Mouse (Mus musculus) NIH3T3 (cell line): ENCODE data around the gene Serpine2.

Experiments used
- DNase-seq: peaks from one replicate; pipeline ENCODE4 v3.0.0-alpha.2; 2012; ENCODE audit warnings: low read depth

Serpine2 gene

DNA sequence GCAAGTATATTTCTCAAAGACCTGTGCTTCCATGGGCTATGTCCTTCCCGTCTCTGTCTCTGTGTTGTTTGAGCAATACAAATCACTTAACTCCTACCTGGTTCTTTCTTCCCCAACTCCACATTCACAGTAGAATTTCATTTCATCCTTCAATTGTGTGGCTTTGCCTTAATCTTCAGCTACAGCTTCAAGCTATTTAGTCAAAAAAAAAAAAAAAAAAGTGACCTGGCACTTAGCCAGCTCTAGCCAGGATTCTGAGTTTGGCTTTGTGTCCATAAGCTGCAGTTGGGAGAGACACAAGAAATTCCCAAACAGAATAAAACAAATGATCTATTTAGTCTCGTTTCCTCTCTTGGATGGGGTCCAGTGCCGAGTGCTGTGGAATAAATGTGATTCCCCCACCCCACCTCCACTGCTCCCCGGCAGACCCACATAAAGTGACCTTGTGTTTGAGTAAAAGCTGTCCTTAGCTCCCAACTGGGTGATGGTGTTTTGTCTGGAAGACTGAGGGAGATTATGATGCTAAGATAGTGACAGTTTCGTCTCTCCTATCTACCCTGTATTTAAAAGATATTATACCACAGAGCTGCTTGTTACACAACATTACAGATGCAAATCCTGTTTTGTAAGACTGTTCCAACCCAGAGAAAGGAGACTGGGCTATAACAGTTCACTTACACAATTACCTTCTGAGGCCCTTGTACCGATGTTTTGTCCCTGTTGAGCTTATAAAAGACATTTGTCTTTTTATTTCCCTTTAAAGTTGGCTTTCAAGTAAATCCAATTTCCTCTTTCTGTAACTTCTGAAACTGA, at the start of gene Serpine2:
TSS of gene Serpine2 (minus strand) at position 51 of the 813 bp plus-strand sequence.
- DNase-seq = no peak

- DNase-seq = peak; percentile 68
Measured at GRCm38 (mm10) chr1:79907811-79908210, 46.8 kb upstream of the Serpine2 start.

- DNase-seq = no peak
Measured at GRCm38 (mm10) chr1:79905241-79905640, 44.3 kb upstream of the Serpine2 start.

DNA sequence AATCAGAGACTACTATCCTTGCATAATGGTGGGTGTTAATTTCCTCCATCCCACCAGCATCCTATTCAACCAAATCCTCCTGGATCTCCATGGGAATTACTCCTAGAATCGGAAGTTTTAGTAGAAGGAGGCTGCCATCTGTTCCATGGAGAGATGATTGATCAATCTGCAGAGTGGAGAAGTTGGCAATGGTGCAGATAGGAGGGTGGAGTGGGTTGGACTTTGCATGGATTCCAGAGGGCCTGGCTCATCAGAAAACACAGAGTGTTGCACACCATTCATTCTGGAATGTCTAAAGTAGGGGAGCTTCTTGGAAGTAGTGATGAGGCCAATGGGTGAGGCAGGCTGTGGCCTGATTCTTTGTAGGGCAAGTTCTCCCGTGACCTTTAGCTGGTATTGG, 41.9 kb upstream of the Serpine2 start:
- DNase-seq = peak; percentile 37

- no peak for DNase-seq
Measured at GRCm38 (mm10) chr1:79882648-79883047, 21.7 kb upstream of the Serpine2 start.

GRCm38 (mm10) chr1:79874741-79875140, 13.8 kb upstream of the Serpine2 start:
- DNase-seq = no peak

DNA sequence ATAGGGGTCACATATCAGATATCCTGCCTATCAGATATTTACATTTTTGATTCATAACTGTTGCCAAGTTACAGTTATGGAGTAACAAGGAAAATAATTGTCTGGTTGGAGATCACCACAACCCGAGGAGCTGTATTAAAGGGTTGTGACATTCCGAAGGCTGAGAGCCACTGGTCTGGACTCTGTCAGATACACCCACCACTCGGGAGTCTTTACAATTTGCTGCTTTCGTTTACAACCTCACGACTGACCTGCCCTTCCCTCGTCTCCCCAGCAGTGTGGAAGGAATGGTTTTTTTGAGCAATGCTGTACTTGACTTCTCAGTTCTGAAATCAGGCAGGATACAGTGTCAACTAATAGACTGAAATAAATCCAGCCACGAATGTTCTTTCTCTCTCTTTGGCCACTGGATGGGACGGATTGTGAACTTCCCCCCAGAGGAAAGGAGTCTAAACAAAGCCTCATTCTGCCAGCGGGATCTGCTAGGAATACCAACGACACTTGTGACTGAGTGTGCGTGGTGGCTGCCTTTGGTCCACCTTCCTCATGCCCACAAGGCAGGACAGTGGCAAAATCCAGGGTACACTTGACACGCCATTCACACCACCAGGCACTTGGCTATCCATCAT, 455 bp downstream of the Serpine2 start:
- DNase-seq = no peak

GRCm38 (mm10) chr1:79859975-79860374, 1.0 kb downstream of the Serpine2 start:
- no peak for DNase-seq

DNA sequence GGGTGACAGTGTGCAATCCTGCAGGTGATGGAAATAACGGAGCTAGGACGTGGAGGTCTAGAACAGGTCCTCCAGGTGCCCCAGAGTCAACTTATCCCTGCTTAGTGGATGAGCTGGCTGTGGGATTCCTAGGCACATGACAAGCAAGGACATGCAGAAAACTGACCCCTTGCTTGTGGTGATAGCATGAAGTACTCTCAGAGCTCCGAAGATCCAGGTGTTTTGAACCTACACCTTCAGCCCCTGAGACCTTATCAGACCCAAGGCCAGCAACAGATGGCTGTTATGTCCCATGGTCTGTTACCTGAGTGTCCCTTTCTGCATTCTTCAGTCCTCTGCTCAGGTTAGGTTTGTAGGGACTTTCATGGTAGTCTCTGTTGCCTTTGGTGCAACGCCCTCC, 2.0 kb downstream of the Serpine2 start:
- DNase-seq = no peak

GRCm38 (mm10) chr1:79858389-79858994, 2.5 kb downstream of the Serpine2 start:
- peak; percentile 9 for DNase-seq

GRCm38 (mm10) chr1:79857681-79858388, 3.1 kb downstream of the Serpine2 start:
- no peak for DNase-seq

GRCm38 (mm10) chr1:79856756-79857155, 4.2 kb downstream of the Serpine2 start:
- DNase-seq = no peak

DNA sequence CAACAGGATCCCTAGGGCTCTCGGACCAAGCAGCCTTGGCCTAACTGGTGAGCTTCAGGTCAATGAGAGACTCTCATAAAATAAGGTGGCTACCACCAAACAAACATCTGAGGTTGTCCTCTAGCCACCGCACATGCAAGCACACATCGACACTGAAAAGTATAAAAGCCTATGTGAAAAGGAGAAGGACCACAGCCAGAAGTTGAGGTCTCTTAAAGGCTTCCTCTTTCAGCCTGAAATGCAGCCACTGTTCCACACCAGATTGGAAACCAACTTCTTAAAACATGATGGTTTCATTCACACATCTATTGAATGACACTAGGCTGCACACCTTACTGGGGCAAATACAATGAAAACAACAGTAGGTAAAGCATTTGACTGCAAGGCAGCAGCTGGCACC, 7.5 kb downstream of the Serpine2 start:
- no peak for DNase-seq

DNA sequence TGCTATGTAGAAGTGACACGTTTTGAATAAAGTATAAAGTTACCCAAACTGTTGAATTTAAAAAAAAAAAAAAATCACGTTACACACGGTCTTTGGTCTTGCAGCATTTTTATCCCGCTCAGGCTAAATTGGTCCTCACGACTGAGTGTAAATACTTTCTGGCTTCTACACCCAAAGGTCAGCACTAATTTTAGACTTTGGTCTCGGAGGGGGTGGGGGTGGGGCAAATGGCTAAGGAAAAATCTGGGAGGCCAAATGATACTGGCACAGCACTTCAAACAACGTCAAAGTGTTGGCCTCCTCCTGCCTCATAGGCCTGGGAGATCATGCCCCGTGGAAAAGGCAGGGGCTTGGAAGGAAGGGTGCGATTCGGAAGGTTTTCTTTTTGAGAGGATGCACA, 10.6 kb downstream of the Serpine2 start:
- DNase-seq = no peak

- no peak for DNase-seq
Measured at GRCm38 (mm10) chr1:79848663-79849062, 12.3 kb downstream of the Serpine2 start.

DNA sequence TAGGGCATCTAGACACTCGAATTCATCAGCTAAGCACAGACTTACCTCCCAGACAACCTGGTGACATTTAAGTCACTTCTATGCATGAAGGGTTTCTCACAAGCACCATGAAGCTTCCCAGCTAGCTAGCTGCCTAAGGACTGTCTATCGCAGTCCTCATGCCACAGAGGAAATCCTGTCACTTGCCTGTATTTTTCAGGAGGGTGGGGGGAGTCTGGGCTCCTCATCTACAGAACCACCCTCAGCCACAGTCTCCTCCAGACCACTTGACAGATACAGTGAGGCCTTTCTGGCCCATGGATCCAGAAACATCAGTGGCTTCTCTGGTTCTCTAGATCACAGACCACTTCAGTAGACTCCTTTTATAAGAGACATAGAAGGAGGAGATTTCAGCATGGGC, 14.1 kb downstream of the Serpine2 start:
- DNase-seq = no peak

- DNase-seq = no peak
Measured at GRCm38 (mm10) chr1:79832719-79833404, 28.1 kb downstream of the Serpine2 start.

- peak; percentile 17 for DNase-seq
Measured at GRCm38 (mm10) chr1:79823951-79824633, 36.9 kb downstream of the Serpine2 start.

DNA sequence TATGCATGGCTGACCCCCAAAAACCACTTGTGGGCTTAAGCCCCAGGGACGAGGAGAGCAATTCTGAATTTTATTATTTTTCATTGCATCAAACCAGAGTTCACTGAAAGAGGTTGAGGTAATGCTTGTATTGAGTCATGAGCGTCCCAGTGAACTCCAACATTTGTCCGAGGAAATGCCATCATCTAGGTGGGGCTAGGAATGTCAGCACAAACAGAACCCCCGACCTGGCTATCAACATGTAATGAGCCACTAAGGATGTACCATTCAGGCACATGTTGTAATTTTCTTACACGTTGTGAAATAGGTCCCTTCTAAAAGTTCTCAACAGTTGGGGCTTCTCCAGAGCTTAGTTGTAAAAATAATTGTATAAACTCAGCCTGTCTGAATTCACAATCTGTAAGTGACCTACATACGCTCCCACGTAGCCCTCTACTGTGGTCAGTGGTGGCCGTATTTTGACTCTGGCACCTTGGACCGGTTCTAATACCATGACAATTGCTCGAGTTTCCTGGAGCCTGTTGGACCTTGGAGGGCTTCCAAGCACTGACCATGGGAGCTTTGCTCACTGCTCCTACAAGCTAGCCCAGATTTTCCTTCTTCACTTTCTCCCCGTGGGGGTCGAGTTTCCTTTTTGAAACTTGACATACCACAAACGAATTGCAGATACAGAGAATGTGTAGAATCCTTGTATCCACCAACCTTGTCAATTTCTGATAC, 38.0 kb downstream of the Serpine2 start:
- peak; percentile 52 for DNase-seq

DNA sequence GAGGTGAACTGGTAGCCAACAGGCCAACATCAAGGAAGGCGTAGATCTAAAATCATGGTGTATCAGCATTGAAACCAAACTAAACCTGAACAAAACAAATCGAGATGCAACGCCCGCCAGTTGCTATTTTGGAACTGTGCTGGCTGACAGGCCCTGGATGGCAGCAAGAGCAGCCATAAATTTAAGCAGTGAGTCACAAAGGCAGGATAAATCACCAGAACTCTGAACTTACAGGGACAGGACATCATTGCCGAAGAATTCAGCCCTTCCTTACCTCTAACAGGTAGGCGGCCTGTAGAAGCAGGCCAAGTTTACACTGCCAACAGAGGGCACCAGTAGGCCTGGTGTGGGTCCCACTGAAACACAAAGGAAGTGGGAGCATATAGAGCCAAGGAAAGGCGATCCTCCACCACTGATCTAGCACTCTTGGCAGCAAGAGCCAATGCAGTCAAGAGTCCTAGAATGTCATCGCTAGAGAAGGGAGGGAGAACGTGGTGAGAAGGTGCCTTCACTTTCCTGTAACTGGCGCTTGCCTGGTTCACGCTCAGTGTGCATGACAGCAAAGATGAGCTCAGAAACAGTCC, 41.6 kb downstream of the Serpine2 start:
- DNase-seq = no peak
